Mouse (Mus musculus) limb, embryonic 13.5 days (tissue): ENCODE data around the gene Hoxa1. TPM values are rescaled to one million over a fixed set of nuclear protein-coding genes. Genes with fewer than 3 reads are reported as not detected.

ENCODE experiments used
- ATAC-seq: fragments of 200-750 bp; cut with Nextera tagmentation; 2 replicates; pipeline ENCODE4 v1.8.0; 2017; ENCODE audit warnings: low read depth, moderate number of reproducible peaks, moderate TSS enrichment; ENCODE audit not compliant: low FRiP score
- H3K27ac ChIP-seq: fragments of 300-500 bp; sonication (generic); 2 replicates; pipeline ENCODE4 v1.5.1; 2015; ENCODE audit warnings: inconsistent platforms, mild to moderate bottlenecking, moderate library complexity
- H3K27me3 ChIP-seq: fragments of 300-500 bp; sonication (generic); 2 replicates; pipeline ENCODE4 v1.6.1; 2015; ENCODE audit warnings: mild to moderate bottlenecking, inconsistent platforms
- H3K36me3 ChIP-seq: fragments of 300-500 bp; sonication (generic); 2 replicates; pipeline ENCODE4 v1.6.1; 2015; ENCODE audit warnings: inconsistent platforms, mild to moderate bottlenecking, moderate library complexity
- H3K4me1 ChIP-seq: fragments of 300-500 bp; sonication (generic); 2 replicates; pipeline ENCODE4 v1.6.1; 2015; ENCODE audit warnings: inconsistent platforms
- H3K4me2 ChIP-seq: fragments of 300-500 bp; sonication (generic); replicated peaks from 2 replicates; pipeline ENCODE4 v1.6.1; 2015; ENCODE audit warnings: inconsistent platforms, mild to moderate bottlenecking, moderate library complexity
- H3K4me3 ChIP-seq: fragments of 300-500 bp; sonication (generic); 2 replicates; pipeline ENCODE4 v1.5.1; 2015; ENCODE audit warnings: moderate library complexity, mild to moderate bottlenecking, inconsistent platforms
- H3K9ac ChIP-seq: fragments of 300-500 bp; sonication (generic); 2 replicates; pipeline ENCODE4 v1.6.1; 2015; ENCODE audit warnings: mild to moderate bottlenecking, inconsistent platforms
- H3K9me3 ChIP-seq: fragments of 300-500 bp; sonication (generic); 2 replicates; pipeline ENCODE4 v1.6.1; 2016; ENCODE audit warnings: inconsistent platforms
- WGBS: fragments of 180-500 bp; shearing (Covaris S2); methylation state at CpG from one replicate; pipeline ENCODE4 v1.1.7; 2015; 5-methylcytosine and 5-hydroxymethylcytosine counted together
- polyA plus RNA-seq: library from polyadenylated mRNA; unstranded; fragments of >200 nt; fragmentation: Nextera tagmentation; extraction: Ambion mirVana; gene quantifications from 2 replicates; pipeline ENCODE4 v1.2.1, GENCODE M21; 2015

The Hoxa1 gene
- polyA plus RNA-seq, 1 experiment from 2014 or later, result 1.1 TPM

- no peaks in the 10 kb centered on the region for H3K9me3 ChIP-seq
- H3K9ac ChIP-seq, result no peak overlapping the region
- no peaks in the 10 kb centered on the region for H3K36me3 ChIP-seq
- no peak overlapping the region for H3K4me3 ChIP-seq
- no peak for ATAC-seq
- H3K4me1 ChIP-seq, result no peaks in the 10 kb centered on the region
- H3K27ac ChIP-seq, result no peak overlapping the region
- H3K27me3 ChIP-seq, result peaks cover 12% of the 10 kb centered on the region
- WGBS, result 21% methylated on average over 3 of the region's 3 CpGs
- H3K4me2 ChIP-seq, result no peak overlapping the region
Observed at GRCm38 (mm10) chr6:52106178-52106577, 51.9 kb downstream of the Hoxa1 start.

Other genes with a start within 250 kb of the Hoxa1 start
- gene Skap2, start 145.8 kb downstream of the Hoxa1 start, polyA plus RNA-seq, result 14.2 and 14.8 TPM in 2 replicates
- gene Hoxa2, start 6.5 kb upstream of the Hoxa1 start, polyA plus RNA-seq, result 1.5 and 2.5 TPM in 2 replicates
- gene 5730596B20Rik, start 19.2 kb upstream of the Hoxa1 start, polyA plus RNA-seq, result 0.66 and 0.71 TPM in 2 replicates
- 0.52 and 0.96 TPM in 2 replicates for gene Hoxa4, start 33.4 kb upstream of the Hoxa1 start, polyA plus RNA-seq
- gene Hoxa5, start 46.3 kb upstream of the Hoxa1 start, polyA plus RNA-seq, result 4.8 and 5.3 TPM in 2 replicates
- 0.97 and 1.2 TPM in 2 replicates for gene Hoxa6, start 50.4 kb upstream of the Hoxa1 start, polyA plus RNA-seq
- 5.9 and 6.3 TPM in 2 replicates for gene Hoxa3, start 55.0 kb upstream of the Hoxa1 start, polyA plus RNA-seq
- gene Gm28308, start 55.0 kb upstream of the Hoxa1 start, polyA plus RNA-seq, result 0.29 TPM in 1 of 2 replicates, not detected in the other
- gene Hoxa7, start 63.5 kb upstream of the Hoxa1 start, polyA plus RNA-seq, result 11.8 and 13.1 TPM in 2 replicates
- 58.3 and 63.5 TPM in 2 replicates for gene Hoxa9, start 72.8 kb upstream of the Hoxa1 start, polyA plus RNA-seq
- 191 and 207 TPM in 2 replicates for gene Hoxa10, start 82.5 kb upstream of the Hoxa1 start, polyA plus RNA-seq
- 44.5 and 55.0 TPM in 2 replicates for gene Hoxa11, start 87.5 kb upstream of the Hoxa1 start, polyA plus RNA-seq
- gene Hoxa13, start 102.6 kb upstream of the Hoxa1 start, polyA plus RNA-seq, result 24.5 and 27.7 TPM in 2 replicates
- 0.89 and 1.4 TPM in 2 replicates for gene Evx1, start 155.2 kb upstream of the Hoxa1 start, polyA plus RNA-seq